Mouse (Mus musculus): ENCODE measurements around the gene Mrpl45. TPM values are rescaled to one million over a fixed set of nuclear protein-coding genes. Genes with fewer than 3 reads are reported as not detected.
A peak's percentile ranks its signal among the peaks of the same experiment; 100 is the strongest.

Gene Mrpl45
- polyA plus RNA-seq, 1 experiment from 2014 or later, result 55.9 TPM

DNA sequence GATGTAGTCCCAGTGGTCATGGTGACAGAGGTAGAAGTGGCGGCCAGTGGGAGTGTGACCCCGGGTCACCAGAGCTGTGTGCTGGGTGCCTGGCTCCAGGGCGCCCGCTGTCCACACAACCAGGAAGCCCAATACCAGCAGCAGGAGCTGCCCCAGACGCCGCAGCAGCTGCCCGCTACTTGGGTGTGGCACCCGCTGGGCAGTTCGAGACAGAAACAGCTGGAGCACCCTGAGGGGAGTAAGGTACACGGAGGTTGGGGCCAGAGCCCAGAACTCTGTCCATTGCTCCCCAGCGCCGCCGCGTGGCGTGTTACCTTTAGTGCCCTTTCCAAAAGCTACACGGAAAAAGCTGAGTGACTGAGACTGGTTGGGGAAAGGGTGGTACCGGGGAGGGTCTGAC lies 28.1 kb downstream of the Mrpl45 start:
- Histone ChIP-seq H3K9me3 (ENCODE audit: control insufficient read depth, low read length) (no peaks in the 10 kb centered on the region), H3K27ac (ENCODE audit: low read depth, low read length) (no peak overlapping the region), H3K27me3 (ENCODE audit: control insufficient read depth, insufficient read depth, low read length) (peaks cover 2% of the 10 kb centered on the region; the same call in 1 of the 2 replicates), H3K4me3 (ENCODE audit: low read depth, low read length) (no peak overlapping the region), H3K36me3 (ENCODE audit: control insufficient read depth, insufficient read depth, low read length) (no peaks in the 10 kb centered on the region), H3K4me2 (ENCODE audit: low read depth, low read length, severe bottlenecking) (no peak overlapping the region), H3K4me1 (replicated peaks; ENCODE audit: control insufficient read depth, insufficient read depth, low read length) (0 out of 2 replicates have a peak, but pooled peaks cover 2% of the 10 kb centered on the region), H3K9ac (ENCODE audit: low read length) (no peak overlapping the region)
- ATAC-seq (replicated peaks; ENCODE audit: low FRiP score), result no peak
- 25% methylated on average over 17 of the region's 17 CpGs for WGBS
- no peak for DNase-seq (ENCODE audit: low spot score)

DNA sequence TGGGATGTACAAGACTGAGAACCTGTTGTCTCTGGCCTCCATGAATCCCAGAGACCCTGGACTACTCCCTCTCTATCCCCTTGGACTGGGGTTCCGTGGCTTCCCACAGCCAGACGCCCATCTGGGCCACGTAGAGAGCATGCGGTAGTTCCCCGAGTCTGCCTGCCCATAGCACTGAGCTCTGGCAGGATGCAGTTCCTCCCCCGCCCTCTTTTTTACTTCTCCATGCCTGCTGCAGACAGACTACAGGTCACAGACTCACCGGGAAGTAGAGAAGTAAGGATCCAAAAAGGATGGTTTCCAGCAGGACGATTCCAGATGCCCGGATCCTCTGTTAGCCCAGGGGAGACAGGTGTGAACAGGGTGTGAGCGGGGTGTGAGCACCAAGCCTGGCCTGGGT lies 29.9 kb downstream of the Mrpl45 start:
- Histone ChIP-seq H3K4me2 (ENCODE audit: low read depth, low read length, severe bottlenecking) (no peak overlapping the region), H3K9me3 (ENCODE audit: control insufficient read depth, low read length) (no peaks in the 10 kb centered on the region), H3K4me1 (replicated peaks; ENCODE audit: control insufficient read depth, insufficient read depth, low read length) (peaks cover 2% of the 10 kb centered on the region; the same call in 1 of the 2 replicates), H3K36me3 (ENCODE audit: control insufficient read depth, insufficient read depth, low read length) (no peaks in the 10 kb centered on the region), H3K9ac (ENCODE audit: low read length) (no peak overlapping the region), H3K27ac (ENCODE audit: low read depth, low read length) (no peak overlapping the region), H3K4me3 (ENCODE audit: low read depth, low read length) (no peak overlapping the region), H3K27me3 (ENCODE audit: control insufficient read depth, insufficient read depth, low read length) (no peaks in the 10 kb centered on the region)
- ATAC-seq (replicated peaks; ENCODE audit: low FRiP score) (no peak), DNase-seq (ENCODE audit: low spot score) (no peak)
- WGBS, result 83% methylated on average over 10 of the region's 10 CpGs

DNA sequence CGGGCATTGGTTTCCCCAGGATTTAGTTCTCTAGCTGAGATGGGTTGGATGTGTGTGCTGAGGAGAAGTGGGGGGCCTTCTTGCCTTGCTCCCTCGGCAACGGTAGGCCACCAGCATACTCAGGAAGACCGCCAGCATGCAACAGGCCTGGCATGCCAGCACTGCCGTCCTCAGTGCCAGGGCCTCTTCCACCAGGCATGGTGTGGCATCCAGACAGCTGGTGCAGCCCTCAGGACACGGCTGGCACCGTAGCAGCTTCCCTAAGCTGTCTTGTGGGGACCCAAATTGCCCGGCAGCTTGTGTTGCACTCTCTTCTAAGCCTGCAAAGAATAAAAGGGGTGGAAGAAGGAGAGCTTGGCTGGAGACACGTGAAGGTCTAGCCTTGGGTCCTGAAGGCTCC lies 30.9 kb downstream of the Mrpl45 start:
- Histone ChIP-seq H3K9ac (ENCODE audit: low read length) (no peak overlapping the region), H3K4me2 (ENCODE audit: low read depth, low read length, severe bottlenecking) (no peak overlapping the region), H3K9me3 (ENCODE audit: control insufficient read depth, low read length) (no peaks in the 10 kb centered on the region), H3K27ac (ENCODE audit: low read depth, low read length) (no peak overlapping the region), H3K4me3 (ENCODE audit: low read depth, low read length) (no peak overlapping the region), H3K27me3 (ENCODE audit: control insufficient read depth, insufficient read depth, low read length) (no peaks in the 10 kb centered on the region), H3K36me3 (ENCODE audit: control insufficient read depth, insufficient read depth, low read length) (no peaks in the 10 kb centered on the region), H3K4me1 (replicated peaks; ENCODE audit: control insufficient read depth, insufficient read depth, low read length) (peaks cover 5% of the 10 kb centered on the region; the same call in 1 of the 2 replicates)
- ATAC-seq (replicated peaks; ENCODE audit: low FRiP score) (no peak), DNase-seq (ENCODE audit: low spot score) (no peak)
- WGBS, result 84% methylated on average over 9 of the region's 9 CpGs

DNA sequence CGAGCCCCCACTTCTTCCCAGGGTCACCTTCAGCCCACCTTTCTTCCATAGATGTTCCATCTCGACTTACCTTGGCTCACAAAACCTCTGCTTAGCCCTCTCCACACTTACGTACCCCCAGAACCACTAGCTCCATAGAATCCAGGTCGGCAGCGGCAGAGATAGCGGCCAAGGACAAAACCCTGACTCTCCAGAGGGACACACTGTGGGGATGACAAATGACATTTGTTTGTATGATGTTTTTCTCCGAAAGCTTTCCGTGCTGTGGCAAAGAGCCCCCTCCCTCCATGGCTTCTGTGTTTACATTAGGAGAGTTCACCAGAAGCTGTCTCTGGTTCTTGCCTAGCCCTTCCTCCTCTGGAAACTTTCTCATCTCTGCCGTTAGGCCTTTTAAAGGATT lies 31.8 kb downstream of the Mrpl45 start:
- no peak overlapping the region for H3K9ac ChIP-seq (ENCODE audit: low read length)
- ATAC-seq (replicated peaks; ENCODE audit: low FRiP score) (no peak), DNase-seq (ENCODE audit: low spot score) (no peak)
- no peaks in the 10 kb centered on the region for H3K27me3 ChIP-seq (ENCODE audit: control insufficient read depth, insufficient read depth, low read length)
- 87% methylated on average over 9 of the region's 9 CpGs for WGBS
- no peak overlapping the region for H3K4me2 ChIP-seq (ENCODE audit: low read depth, low read length, severe bottlenecking)
- no peaks in the 10 kb centered on the region for H3K36me3 ChIP-seq (ENCODE audit: control insufficient read depth, insufficient read depth, low read length)
- H3K4me3 ChIP-seq (ENCODE audit: low read depth, low read length), result no peak overlapping the region
- H3K4me1 ChIP-seq (replicated peaks; ENCODE audit: control insufficient read depth, insufficient read depth, low read length), result peaks cover 5% of the 10 kb centered on the region; the same call in 1 of the 2 replicates
- no peaks in the 10 kb centered on the region for H3K9me3 ChIP-seq (ENCODE audit: control insufficient read depth, low read length)
- no peak overlapping the region for H3K27ac ChIP-seq (ENCODE audit: low read depth, low read length)

DNA sequence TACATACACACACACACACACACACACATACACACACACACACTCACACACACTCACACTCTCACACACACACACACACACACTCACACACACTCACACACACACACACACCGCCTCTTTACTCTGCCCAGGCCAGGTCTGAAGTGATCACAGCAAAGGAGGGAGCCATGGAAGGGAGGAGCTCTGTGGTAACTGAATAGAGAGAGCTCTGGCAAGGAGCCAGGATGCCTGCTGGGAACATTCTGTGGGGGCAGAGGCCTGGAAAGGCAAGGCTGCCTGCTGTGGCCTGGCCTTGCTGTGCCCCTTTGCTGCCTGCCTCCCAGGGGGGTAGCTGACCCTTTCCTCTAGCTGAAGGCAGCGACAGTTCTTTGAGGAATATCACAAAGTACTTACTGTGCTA lies 34.5 kb downstream of the Mrpl45 start:
- no peaks in the 10 kb centered on the region for H3K9me3 ChIP-seq (ENCODE audit: control insufficient read depth, low read length)
- no peaks in the 10 kb centered on the region for H3K27me3 ChIP-seq (ENCODE audit: control insufficient read depth, insufficient read depth, low read length)
- H3K9ac ChIP-seq (ENCODE audit: low read length), result no peak overlapping the region
- H3K27ac ChIP-seq (ENCODE audit: low read depth, low read length), result no peak overlapping the region; the same call in 1 of the 2 replicates
- 18% methylated on average over 2 of the region's 2 CpGs for WGBS
- no peaks in the 10 kb centered on the region for H3K36me3 ChIP-seq (ENCODE audit: control insufficient read depth, insufficient read depth, low read length)
- DNase-seq (ENCODE audit: low spot score) (peak; percentile 85), ATAC-seq (replicated peaks; ENCODE audit: low FRiP score) (no peak; the same call in 1 of the 2 replicates)
- H3K4me2 ChIP-seq (ENCODE audit: low read depth, low read length, severe bottlenecking), result 0 out of 2 replicates have a peak overlapping the region, but pooled peaks have one; percentile 24
- H3K4me1 ChIP-seq (replicated peaks; ENCODE audit: control insufficient read depth, insufficient read depth, low read length), result peaks cover 3% of the 10 kb centered on the region; the same call in 1 of the 2 replicates
- no peak overlapping the region for H3K4me3 ChIP-seq (ENCODE audit: low read depth, low read length)

DNA sequence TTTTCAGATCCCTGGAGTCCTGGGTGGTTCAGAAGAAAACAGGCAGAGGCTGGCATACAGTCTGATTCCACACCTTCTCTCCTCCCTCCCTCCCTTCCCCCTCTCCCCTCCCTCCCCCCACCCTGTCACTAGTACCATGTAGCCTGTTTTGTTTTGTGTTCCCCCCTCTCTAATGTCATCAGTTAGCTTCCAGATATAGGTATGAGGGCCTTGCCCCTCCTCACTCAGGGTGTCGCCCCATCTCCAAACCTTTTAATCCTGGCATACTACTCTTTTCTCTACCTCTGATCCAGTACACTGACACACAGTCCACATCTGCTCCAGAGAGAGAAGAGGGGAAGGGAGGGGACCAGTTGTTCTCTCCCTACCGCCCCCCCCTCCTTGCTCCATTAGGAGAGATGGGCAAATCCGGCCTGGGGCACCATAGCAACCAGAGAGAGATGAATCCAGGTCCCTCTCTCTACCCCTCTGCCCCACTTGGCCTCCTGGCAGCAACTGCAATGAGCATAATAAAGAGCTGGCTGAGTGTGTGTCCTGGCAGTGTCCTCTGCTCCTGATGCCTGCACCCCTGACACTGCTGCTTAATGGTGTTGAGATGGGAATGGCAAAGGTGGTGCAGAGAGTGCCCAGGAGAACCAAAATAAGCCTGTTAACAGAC lies 36.6 kb downstream of the Mrpl45 start, which contains the start of gene Gpr179:
Gene Gpr179, minus strand, starts transcription at position 51 of the 658 bp plus-strand sequence.
- Histone ChIP-seq H3K27me3 (ENCODE audit: control insufficient read depth, insufficient read depth, low read length) (no peaks in the 10 kb centered on the region), H3K4me2 (ENCODE audit: low read depth, low read length, severe bottlenecking) (no peak within 1 kb of the TSS), H3K4me3 (ENCODE audit: low read depth, low read length) (no peak within 1 kb of the TSS), H3K9me3 (ENCODE audit: control insufficient read depth, low read length) (no peaks in the 10 kb centered on the region), H3K36me3 (ENCODE audit: control insufficient read depth, insufficient read depth, low read length) (no peaks in the 10 kb centered on the region), H3K9ac (ENCODE audit: low read length) (no peak within 1 kb of the TSS), H3K4me1 (replicated peaks; ENCODE audit: control insufficient read depth, insufficient read depth, low read length) (peaks cover 3% of the 10 kb centered on the region; the same call in 1 of the 2 replicates), H3K27ac (ENCODE audit: low read depth, low read length) (no peak within 1 kb of the TSS)
- ATAC-seq (replicated peaks; ENCODE audit: low FRiP score), result no peak
- WGBS, result 72% methylated on average over 3 of the region's 3 CpGs
- no peak for DNase-seq (ENCODE audit: low spot score)

DNA sequence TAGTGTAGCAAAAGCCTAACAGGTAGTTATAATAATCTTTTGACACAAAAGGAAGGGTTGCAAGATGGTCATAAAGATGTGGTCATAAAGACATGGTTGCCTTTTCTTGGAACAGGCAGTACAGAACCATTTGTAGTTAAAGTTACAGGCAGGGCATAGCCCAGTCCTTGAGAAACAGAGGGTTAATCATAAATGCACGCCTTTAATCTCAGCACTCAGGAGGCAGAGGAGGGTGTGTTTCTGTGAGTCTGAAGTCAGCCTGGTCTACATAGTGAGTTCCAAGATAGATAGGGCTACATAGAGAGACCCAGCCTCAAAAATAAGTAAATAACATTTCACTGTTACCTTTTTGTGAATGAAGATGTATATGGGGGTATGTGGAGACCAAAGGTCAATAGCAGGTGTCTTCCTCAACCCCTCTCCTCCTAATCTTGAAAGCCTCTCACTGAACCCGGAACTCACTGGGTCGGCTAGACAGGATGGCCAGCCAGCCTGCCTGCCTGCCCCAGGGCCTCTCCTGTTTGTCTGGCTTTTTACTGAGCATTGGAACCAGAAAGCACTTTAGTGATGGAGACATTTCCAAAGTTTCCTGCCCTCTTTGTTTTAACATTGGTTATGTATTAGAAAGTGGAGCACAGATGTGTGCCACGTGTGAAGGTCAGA lies 37.5 kb downstream of the Mrpl45 start:
- Histone ChIP-seq H3K9ac (ENCODE audit: low read length) (no peak overlapping the region), H3K27ac (ENCODE audit: low read depth, low read length) (no peak overlapping the region), H3K9me3 (ENCODE audit: control insufficient read depth, low read length) (no peaks in the 10 kb centered on the region), H3K27me3 (ENCODE audit: control insufficient read depth, insufficient read depth, low read length) (no peaks in the 10 kb centered on the region), H3K4me3 (ENCODE audit: low read depth, low read length) (no peak overlapping the region), H3K4me1 (replicated peaks; ENCODE audit: control insufficient read depth, insufficient read depth, low read length) (peaks cover 3% of the 10 kb centered on the region; the same call in 1 of the 2 replicates), H3K36me3 (ENCODE audit: control insufficient read depth, insufficient read depth, low read length) (no peaks in the 10 kb centered on the region), H3K4me2 (ENCODE audit: low read depth, low read length, severe bottlenecking) (no peak overlapping the region)
- no peak for DNase-seq (ENCODE audit: low spot score)
- 77% methylated on average over 4 of the region's 4 CpGs for WGBS
- ATAC-seq (replicated peaks; ENCODE audit: low FRiP score), result no peak

DNA sequence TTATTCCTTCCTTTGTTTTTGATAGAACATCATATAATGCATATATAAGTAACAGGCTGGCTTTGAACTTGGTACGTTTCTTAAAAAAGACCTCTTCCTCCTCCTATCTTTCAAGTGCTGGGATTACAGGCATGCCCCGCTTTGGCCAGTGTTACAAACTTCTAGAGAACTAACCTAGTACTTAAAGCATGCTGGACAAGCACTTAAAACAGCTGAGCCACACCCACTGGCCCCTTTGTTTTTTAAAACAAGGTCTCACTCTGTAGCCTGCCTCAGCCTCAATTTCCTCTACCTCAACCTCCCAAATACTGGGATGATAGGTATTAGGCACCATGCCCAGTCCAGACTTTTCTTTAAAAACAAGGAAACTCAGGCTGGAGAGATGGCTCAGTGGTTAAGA lies 39.1 kb downstream of the Mrpl45 start:
- H3K4me3 ChIP-seq (ENCODE audit: low read depth, low read length), result no peak overlapping the region
- H3K27me3 ChIP-seq (ENCODE audit: control insufficient read depth, insufficient read depth, low read length), result no peaks in the 10 kb centered on the region
- H3K36me3 ChIP-seq (ENCODE audit: control insufficient read depth, insufficient read depth, low read length), result no peaks in the 10 kb centered on the region
- H3K27ac ChIP-seq (ENCODE audit: low read depth, low read length), result no peak overlapping the region
- DNase-seq (ENCODE audit: low spot score) (no peak), ATAC-seq (replicated peaks; ENCODE audit: low FRiP score) (no peak)
- WGBS, result 80% methylated on average over 2 of the region's 2 CpGs
- H3K9me3 ChIP-seq (ENCODE audit: control insufficient read depth, low read length), result no peaks in the 10 kb centered on the region
- H3K4me2 ChIP-seq (ENCODE audit: low read depth, low read length, severe bottlenecking), result no peak overlapping the region
- H3K9ac ChIP-seq (ENCODE audit: low read length), result no peak overlapping the region
- peaks cover 3% of the 10 kb centered on the region; the same call in 1 of the 2 replicates for H3K4me1 ChIP-seq (replicated peaks; ENCODE audit: control insufficient read depth, insufficient read depth, low read length)

Measured in forebrain, embryonic 11.5 days (tissue).